Mouse (Mus musculus) kidney, adult 11 months (tissue): ENCODE results near the gene Bex3.
"Not testable (repeated sequence)": the region's sequence is repeated elsewhere in the genome, so short reads cannot be mapped to it uniquely, and the experiment has no call there.

ENCODE experiments used
- DNase-seq: peaks from one replicate; pipeline ENCODE4 v3.0.0; 2022

Bex3 gene

GRCm38 (mm10) chrX:136269743-136270392 lies at the start of gene Bex3:
Gene Bex3, plus strand, starts transcription at chrX:136270253.
- peak; percentile 30 for DNase-seq

GRCm38 (mm10) chrX:136223714-136224113 lies 46.3 kb upstream of the Bex3 start:
- no peak for DNase-seq

- no peak for DNase-seq
These were observed 42.3 kb upstream of the Bex3 start for GRCm38 (mm10) chrX:136227768-136228167.

GRCm38 (mm10) chrX:136238118-136238517 lies 31.9 kb upstream of the Bex3 start:
- DNase-seq, result no peak

- DNase-seq, result no peak
These were observed 26.9 kb upstream of the Bex3 start for GRCm38 (mm10) chrX:136243181-136243580.

- peak; percentile 76 for DNase-seq
These were observed 25.4 kb upstream of the Bex3 start, which contains the start of gene Tceal9 for GRCm38 (mm10) chrX:136244574-136245229. Gene Tceal9, plus strand, starts transcription at chrX:136245079.

GRCm38 (mm10) chrX:136245521-136246071 lies 24.5 kb upstream of the Bex3 start:
- peak; percentile 5 for DNase-seq

GRCm38 (mm10) chrX:136248811-136249210 lies 21.2 kb upstream of the Bex3 start:
- DNase-seq, result no peak

GRCm38 (mm10) chrX:136249671-136250070 lies 20.4 kb upstream of the Bex3 start:
- DNase-seq, result no peak

GRCm38 (mm10) chrX:136252023-136252729 lies 17.9 kb upstream of the Bex3 start:
- DNase-seq, result no peak

- no peak for DNase-seq
These were observed 2.3 kb upstream of the Bex3 start for GRCm38 (mm10) chrX:136267720-136268119.

GRCm38 (mm10) chrX:136268173-136268572 lies 1.9 kb upstream of the Bex3 start:
- no peak for DNase-seq

GRCm38 (mm10) chrX:136270393-136271111 lies 499 bp downstream of the Bex3 start:
- not testable (repeated sequence) for DNase-seq

GRCm38 (mm10) chrX:136274542-136274941 lies 4.5 kb downstream of the Bex3 start:
- no peak for DNase-seq

GRCm38 (mm10) chrX:136275386-136275785 lies 5.3 kb downstream of the Bex3 start:
- DNase-seq, result no peak

GRCm38 (mm10) chrX:136277577-136277976 lies 7.5 kb downstream of the Bex3 start:
- no peak for DNase-seq

- no peak for DNase-seq
These were observed 8.3 kb downstream of the Bex3 start for GRCm38 (mm10) chrX:136278401-136278800.

- no peak for DNase-seq
These were observed 9.4 kb downstream of the Bex3 start for GRCm38 (mm10) chrX:136279410-136279809.

GRCm38 (mm10) chrX:136290817-136291281 lies 20.8 kb downstream of the Bex3 start:
- DNase-seq, result no peak

GRCm38 (mm10) chrX:136304295-136304694 lies 34.2 kb downstream of the Bex3 start:
- no peak for DNase-seq

GRCm38 (mm10) chrX:136306196-136306595 lies 36.1 kb downstream of the Bex3 start:
- no peak for DNase-seq

- DNase-seq, result no peak
These were observed 43.2 kb downstream of the Bex3 start for GRCm38 (mm10) chrX:136313303-136313702.
